Mouse (Mus musculus): Measurements from ENCODE around the gene Prkg2. TPM values are rescaled to one million over a fixed set of nuclear protein-coding genes. Genes with fewer than 3 reads are reported as not detected.
A peak's percentile ranks its signal among the peaks of the same experiment; 100 is the strongest.

Prkg2 gene
- polyA plus RNA-seq, 1 experiment from 2014 or later = 3.0 TPM

DNA sequence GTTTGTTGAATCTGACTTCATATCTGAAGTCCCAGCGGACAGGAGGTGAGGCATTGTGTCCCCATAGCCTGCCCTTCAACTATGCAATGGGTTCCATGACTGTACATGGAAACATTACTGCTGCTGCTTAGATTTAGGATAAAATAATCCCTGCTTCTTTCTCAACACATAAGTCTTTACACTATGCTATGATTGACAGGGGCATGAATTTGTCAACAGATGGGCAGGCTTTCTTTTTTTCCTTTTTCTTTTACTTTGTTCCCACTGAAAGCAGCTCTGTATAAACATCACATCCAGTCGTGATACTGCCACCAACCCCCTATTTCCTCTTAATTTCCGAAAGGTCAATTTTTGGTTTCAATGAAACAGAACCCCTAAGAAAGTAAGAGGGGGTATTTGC is 50.0 kb downstream of the Prkg2 start:
- no peak for DNase-seq (ENCODE audit: low spot score)
- WGBS = 57% methylated on average over 3 of the region's 3 CpGs
- Histone ChIP-seq H3K27me3 (replicated peaks; ENCODE audit: control insufficient read depth, insufficient read depth, low read length) (no peaks in the 10 kb centered on the region), H3K27ac (replicated peaks; ENCODE audit: low read depth, low read length) (no peak overlapping the region), H3K4me2 (ENCODE audit: low read depth, low read length) (no peak overlapping the region), H3K4me1 (ENCODE audit: control insufficient read depth, insufficient read depth, low read length) (0 out of 2 replicates have a peak, but pooled peaks cover 4% of the 10 kb centered on the region), H3K36me3 (ENCODE audit: control insufficient read depth, insufficient read depth, low read length) (no peaks in the 10 kb centered on the region), H3K9ac (ENCODE audit: low read depth, low read length) (no peak overlapping the region), H3K9me3 (ENCODE audit: control insufficient read depth, low read length) (no peaks in the 10 kb centered on the region), H3K4me3 (ENCODE audit: low read depth, low read length) (no peak overlapping the region)
- no peak for ATAC-seq (ENCODE audit: low read depth)

DNA sequence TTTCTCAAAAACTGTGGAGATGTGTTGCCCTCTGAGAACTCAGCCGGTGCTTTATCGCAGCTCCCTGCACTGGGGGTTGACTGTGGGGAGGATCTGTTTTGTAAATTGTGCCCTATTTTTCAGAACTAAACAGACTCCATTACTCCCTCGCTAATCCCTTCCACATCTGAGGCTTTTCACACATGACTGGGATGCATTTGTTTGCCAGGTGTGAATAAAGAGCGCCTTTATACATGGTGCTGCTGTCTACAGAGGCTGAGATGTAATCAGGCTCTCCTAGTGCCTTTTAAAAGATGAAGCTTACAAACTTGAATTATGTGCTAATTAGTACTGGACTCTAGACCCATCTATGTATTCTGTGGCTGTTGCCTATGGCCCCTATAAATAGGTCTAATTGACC is 50.7 kb downstream of the Prkg2 start:
- H3K4me3 ChIP-seq (ENCODE audit: low read depth, low read length) = no peak overlapping the region
- 0 out of 2 replicates have a peak, but pooled peaks cover 4% of the 10 kb centered on the region for H3K4me1 ChIP-seq (ENCODE audit: control insufficient read depth, insufficient read depth, low read length)
- H3K27ac ChIP-seq (replicated peaks; ENCODE audit: low read depth, low read length) = no peak overlapping the region
- WGBS = 26% methylated on average over 4 of the region's 4 CpGs
- H3K36me3 ChIP-seq (ENCODE audit: control insufficient read depth, insufficient read depth, low read length) = no peaks in the 10 kb centered on the region
- H3K4me2 ChIP-seq (ENCODE audit: low read depth, low read length) = no peak overlapping the region
- no peaks in the 10 kb centered on the region for H3K27me3 ChIP-seq (replicated peaks; ENCODE audit: control insufficient read depth, insufficient read depth, low read length)
- ATAC-seq (ENCODE audit: low read depth) (no peak), DNase-seq (ENCODE audit: low spot score) (no peak)
- H3K9me3 ChIP-seq (ENCODE audit: control insufficient read depth, low read length) = no peaks in the 10 kb centered on the region
- no peak overlapping the region for H3K9ac ChIP-seq (ENCODE audit: low read depth, low read length)

DNA sequence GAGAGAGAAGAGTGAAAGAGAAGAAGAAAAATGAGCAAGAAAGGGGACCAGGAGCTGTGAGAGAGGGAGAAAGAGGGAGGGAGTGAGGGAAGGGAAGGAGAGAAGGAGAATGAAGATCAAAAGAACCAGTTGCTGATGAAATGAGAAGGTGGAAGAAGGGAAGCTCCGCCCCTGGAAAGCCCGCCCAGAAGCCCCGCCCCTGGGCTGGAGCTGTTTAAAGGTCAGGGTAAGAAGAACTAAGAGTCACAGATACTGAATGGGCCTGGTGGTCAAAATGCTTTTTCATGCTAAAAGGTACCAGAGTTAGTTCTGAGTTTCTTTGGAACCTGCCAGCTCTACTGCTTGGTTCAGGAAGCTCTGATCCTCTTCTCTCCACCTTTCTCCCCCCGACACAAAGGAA is 51.1 kb downstream of the Prkg2 start:
- Histone ChIP-seq H3K36me3 (ENCODE audit: control insufficient read depth, insufficient read depth, low read length) (no peaks in the 10 kb centered on the region), H3K4me3 (ENCODE audit: low read depth, low read length) (no peak overlapping the region), H3K4me2 (ENCODE audit: low read depth, low read length) (no peak overlapping the region), H3K9ac (ENCODE audit: low read depth, low read length) (no peak overlapping the region), H3K9me3 (ENCODE audit: control insufficient read depth, low read length) (no peaks in the 10 kb centered on the region), H3K27me3 (replicated peaks; ENCODE audit: control insufficient read depth, insufficient read depth, low read length) (no peaks in the 10 kb centered on the region), H3K27ac (replicated peaks; ENCODE audit: low read depth, low read length) (no peak overlapping the region), H3K4me1 (ENCODE audit: control insufficient read depth, insufficient read depth, low read length) (0 out of 2 replicates have a peak, but pooled peaks cover 4% of the 10 kb centered on the region)
- ATAC-seq (ENCODE audit: low read depth) (no peak), DNase-seq (ENCODE audit: low spot score) (no peak)
- 18% methylated on average over 3 of the region's 4 CpGs for WGBS

DNA sequence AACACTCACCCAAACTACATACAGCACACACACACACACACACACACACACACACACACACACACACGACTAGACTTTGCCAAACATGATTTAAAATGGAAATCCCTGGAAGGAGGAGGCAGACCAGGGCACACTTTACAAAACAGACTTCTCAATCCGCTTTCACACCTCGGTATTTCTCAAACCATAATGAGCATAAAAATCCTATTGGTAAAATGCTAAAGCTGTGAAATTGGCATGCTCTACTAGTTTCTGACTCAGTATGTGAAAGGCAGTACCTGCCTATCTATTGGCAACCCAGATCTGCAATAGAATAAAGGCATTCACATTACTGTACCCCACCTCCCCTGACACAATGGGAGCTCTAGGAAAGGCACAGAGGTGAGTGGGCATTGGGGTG is 52.1 kb downstream of the Prkg2 start:
- Histone ChIP-seq H3K27ac (replicated peaks; ENCODE audit: low read depth, low read length) (no peak overlapping the region), H3K36me3 (ENCODE audit: control insufficient read depth, insufficient read depth, low read length) (no peaks in the 10 kb centered on the region), H3K4me2 (ENCODE audit: low read depth, low read length) (no peak overlapping the region), H3K4me1 (ENCODE audit: control insufficient read depth, insufficient read depth, low read length) (0 out of 2 replicates have a peak, but pooled peaks cover 4% of the 10 kb centered on the region), H3K4me3 (ENCODE audit: low read depth, low read length) (no peak overlapping the region), H3K27me3 (replicated peaks; ENCODE audit: control insufficient read depth, insufficient read depth, low read length) (no peaks in the 10 kb centered on the region), H3K9ac (ENCODE audit: low read depth, low read length) (no peak overlapping the region), H3K9me3 (ENCODE audit: control insufficient read depth, low read length) (no peaks in the 10 kb centered on the region)
- ATAC-seq (ENCODE audit: low read depth) = no peak
- WGBS = 83% methylated on average over 3 of the region's 3 CpGs
- no peak for DNase-seq (ENCODE audit: low spot score)

DNA sequence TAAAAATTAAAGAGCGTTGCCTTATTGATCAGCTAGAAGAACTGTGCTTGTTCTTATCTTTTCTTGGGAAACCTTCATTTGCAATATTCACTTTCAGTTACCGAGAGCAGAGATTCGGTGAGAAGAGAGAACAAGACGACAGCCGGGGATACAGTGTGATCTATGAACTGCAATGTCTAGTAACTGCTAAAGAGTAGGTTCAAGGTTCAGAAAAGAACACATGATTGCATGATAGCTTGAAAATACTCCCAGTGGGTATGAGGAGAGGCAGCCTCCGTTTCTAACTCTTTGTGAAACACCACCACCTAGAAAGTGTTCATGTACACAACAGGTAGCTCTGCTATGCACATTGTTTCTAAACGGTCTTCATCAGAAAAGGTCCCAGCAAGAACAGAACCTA is 55.8 kb downstream of the Prkg2 start:
- Histone ChIP-seq H3K4me3 (ENCODE audit: low read depth, low read length) (no peak overlapping the region), H3K36me3 (ENCODE audit: control insufficient read depth, insufficient read depth, low read length) (no peaks in the 10 kb centered on the region), H3K27me3 (replicated peaks; ENCODE audit: control insufficient read depth, insufficient read depth, low read length) (no peaks in the 10 kb centered on the region), H3K9ac (ENCODE audit: low read depth, low read length) (no peak overlapping the region), H3K27ac (replicated peaks; ENCODE audit: low read depth, low read length) (no peak overlapping the region), H3K4me1 (ENCODE audit: control insufficient read depth, insufficient read depth, low read length) (no peaks in the 10 kb centered on the region; the same call in 1 of the 2 replicates), H3K9me3 (ENCODE audit: control insufficient read depth, low read length) (no peaks in the 10 kb centered on the region), H3K4me2 (ENCODE audit: low read depth, low read length) (no peak overlapping the region)
- ATAC-seq (ENCODE audit: low read depth) = no peak
- DNase-seq (ENCODE audit: low spot score) = no peak
- WGBS = 87% methylated on average over 7 of the region's 7 CpGs

DNA sequence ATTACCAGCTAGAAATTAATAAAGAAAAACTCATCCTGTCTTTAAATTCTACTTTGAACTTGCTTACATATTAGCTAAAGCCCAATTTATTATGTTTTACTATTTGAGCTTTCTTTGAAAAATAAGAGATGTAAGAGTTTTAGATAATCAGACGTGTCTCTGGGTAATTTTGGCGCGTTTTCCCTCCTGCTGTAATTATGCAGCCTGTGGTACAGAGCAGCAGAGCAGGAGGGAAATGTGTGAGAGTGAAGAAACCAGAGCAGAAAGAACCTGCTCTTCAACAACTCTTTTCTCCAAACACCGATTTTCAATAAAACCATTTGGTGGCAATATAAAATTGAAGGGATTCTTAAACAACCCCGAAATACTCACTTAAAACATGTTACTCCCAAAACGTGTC is 58.8 kb downstream of the Prkg2 start:
- Histone ChIP-seq H3K36me3 (ENCODE audit: control insufficient read depth, insufficient read depth, low read length) (no peaks in the 10 kb centered on the region), H3K4me1 (ENCODE audit: control insufficient read depth, insufficient read depth, low read length) (no peaks in the 10 kb centered on the region; the same call in 1 of the 2 replicates), H3K9ac (ENCODE audit: low read depth, low read length) (no peak overlapping the region), H3K4me3 (ENCODE audit: low read depth, low read length) (no peak overlapping the region), H3K27ac (replicated peaks; ENCODE audit: low read depth, low read length) (no peak overlapping the region), H3K27me3 (replicated peaks; ENCODE audit: control insufficient read depth, insufficient read depth, low read length) (no peaks in the 10 kb centered on the region), H3K4me2 (ENCODE audit: low read depth, low read length) (no peak overlapping the region), H3K9me3 (ENCODE audit: control insufficient read depth, low read length) (no peaks in the 10 kb centered on the region)
- no peak for ATAC-seq (ENCODE audit: low read depth)
- no peak for DNase-seq (ENCODE audit: low spot score)
- WGBS = 70% methylated on average over 6 of the region's 6 CpGs

DNA sequence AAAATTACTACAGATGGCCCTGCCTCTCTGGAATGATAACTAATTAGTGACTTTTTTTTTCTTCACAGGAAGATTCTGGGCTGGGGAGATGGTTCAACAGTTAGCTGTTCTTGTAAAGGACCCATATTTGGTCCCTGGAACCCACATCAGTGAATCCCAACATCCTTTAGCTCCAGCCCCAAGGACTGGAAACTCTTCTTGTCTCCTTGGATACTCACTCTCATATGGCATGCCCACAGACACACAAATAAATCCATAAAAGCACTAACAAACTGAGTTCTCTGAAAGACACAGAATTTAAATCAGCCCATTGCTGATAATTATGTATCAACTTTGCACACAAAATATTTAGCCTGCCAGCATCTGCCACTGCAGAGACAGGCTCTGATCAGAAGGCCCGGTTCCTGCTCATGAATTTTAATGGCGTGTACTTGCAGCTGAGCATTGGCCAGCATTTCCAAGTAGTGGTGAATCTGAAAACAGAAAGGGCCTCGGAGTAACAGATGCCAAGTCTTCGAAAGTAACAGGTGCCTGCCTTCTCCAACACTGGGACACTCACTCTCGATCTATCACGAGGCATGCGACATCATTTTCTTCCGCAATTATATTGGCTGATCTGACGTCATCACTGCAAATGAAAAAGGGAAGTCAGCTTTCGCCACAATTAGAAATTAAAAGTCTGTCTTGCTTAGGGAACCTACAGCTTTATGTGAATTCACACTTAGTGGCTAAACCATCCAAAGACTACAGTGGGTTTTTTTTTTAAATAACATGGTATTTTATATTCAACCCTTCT is 61.1 kb downstream of the Prkg2 start:
- 83% methylated on average over 10 of the region's 10 CpGs for WGBS
- H3K9ac ChIP-seq (ENCODE audit: low read depth, low read length) = no peak overlapping the region
- no peak overlapping the region for H3K27ac ChIP-seq (replicated peaks; ENCODE audit: low read depth, low read length)
- no peak overlapping the region for H3K4me2 ChIP-seq (ENCODE audit: low read depth, low read length)
- H3K4me3 ChIP-seq (ENCODE audit: low read depth, low read length) = no peak overlapping the region
- no peaks in the 10 kb centered on the region; the same call in 1 of the 2 replicates for H3K4me1 ChIP-seq (ENCODE audit: control insufficient read depth, insufficient read depth, low read length)
- no peaks in the 10 kb centered on the region for H3K27me3 ChIP-seq (replicated peaks; ENCODE audit: control insufficient read depth, insufficient read depth, low read length)
- DNase-seq (ENCODE audit: low spot score) (no peak), ATAC-seq (ENCODE audit: low read depth) (no peak)
- no peaks in the 10 kb centered on the region for H3K9me3 ChIP-seq (ENCODE audit: control insufficient read depth, low read length)
- H3K36me3 ChIP-seq (ENCODE audit: control insufficient read depth, insufficient read depth, low read length) = no peaks in the 10 kb centered on the region

DNA sequence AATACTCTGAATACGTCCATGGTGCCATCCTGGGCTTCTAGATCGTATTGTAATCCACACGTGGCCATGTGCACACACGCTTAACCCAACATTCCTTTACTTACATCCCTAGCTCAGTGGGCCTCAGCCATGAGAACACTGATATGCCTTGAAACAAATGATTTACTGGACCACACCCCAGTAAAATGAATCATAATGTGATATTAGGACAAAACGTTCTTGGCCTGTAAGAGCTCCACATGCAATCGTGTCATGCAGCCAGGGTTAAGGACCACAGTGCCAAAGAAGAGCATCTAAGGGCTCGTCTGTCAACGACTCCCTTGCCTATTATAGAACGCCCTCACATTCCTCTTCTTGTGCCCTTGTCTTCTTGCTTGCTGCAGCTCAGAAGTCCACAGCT is 70.5 kb downstream of the Prkg2 start:
- Histone ChIP-seq H3K4me2 (ENCODE audit: low read depth, low read length) (no peak overlapping the region), H3K4me1 (ENCODE audit: control insufficient read depth, insufficient read depth, low read length) (no peaks in the 10 kb centered on the region), H3K9ac (ENCODE audit: low read depth, low read length) (no peak overlapping the region), H3K9me3 (ENCODE audit: control insufficient read depth, low read length) (no peaks in the 10 kb centered on the region), H3K27ac (replicated peaks; ENCODE audit: low read depth, low read length) (no peak overlapping the region), H3K4me3 (ENCODE audit: low read depth, low read length) (no peak overlapping the region), H3K27me3 (replicated peaks; ENCODE audit: control insufficient read depth, insufficient read depth, low read length) (no peaks in the 10 kb centered on the region), H3K36me3 (ENCODE audit: control insufficient read depth, insufficient read depth, low read length) (no peaks in the 10 kb centered on the region)
- ATAC-seq (ENCODE audit: low read depth) (no peak), DNase-seq (ENCODE audit: low spot score) (no peak)
- 84% methylated on average over 9 of the region's 9 CpGs for WGBS

DNA sequence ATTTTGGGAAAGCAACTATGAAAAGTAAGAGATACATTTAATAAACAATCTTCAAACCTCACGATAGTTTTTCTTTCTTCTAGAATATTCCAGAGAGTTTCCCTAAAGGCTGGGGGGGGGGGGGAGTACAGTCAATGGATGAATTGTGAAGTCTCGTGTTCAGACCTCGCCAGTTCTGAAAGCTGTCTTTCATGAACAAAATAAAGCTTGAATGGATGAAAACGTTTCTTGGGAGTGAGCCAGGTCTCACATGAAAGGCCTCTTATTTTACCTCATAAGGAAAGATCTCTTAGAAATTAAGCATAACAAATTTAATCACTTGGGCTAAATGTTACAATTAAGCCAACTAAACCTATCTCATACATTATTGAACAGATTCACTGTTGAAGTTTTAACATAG is 72.0 kb downstream of the Prkg2 start:
- no peak overlapping the region for H3K9ac ChIP-seq (ENCODE audit: low read depth, low read length)
- no peak overlapping the region for H3K4me3 ChIP-seq (ENCODE audit: low read depth, low read length)
- H3K4me2 ChIP-seq (ENCODE audit: low read depth, low read length) = no peak overlapping the region
- H3K4me1 ChIP-seq (ENCODE audit: control insufficient read depth, insufficient read depth, low read length) = no peaks in the 10 kb centered on the region
- 36% methylated on average over 4 of the region's 4 CpGs for WGBS
- H3K9me3 ChIP-seq (ENCODE audit: control insufficient read depth, low read length) = no peaks in the 10 kb centered on the region
- no peaks in the 10 kb centered on the region for H3K36me3 ChIP-seq (ENCODE audit: control insufficient read depth, insufficient read depth, low read length)
- no peaks in the 10 kb centered on the region for H3K27me3 ChIP-seq (replicated peaks; ENCODE audit: control insufficient read depth, insufficient read depth, low read length)
- peak; percentile 70 for DNase-seq (ENCODE audit: low spot score)
- H3K27ac ChIP-seq (replicated peaks; ENCODE audit: low read depth, low read length) = no peak overlapping the region
- ATAC-seq (ENCODE audit: low read depth) = no peak

All from embryonic facial prominence, embryonic 14.5 days (tissue).